Mouse (Mus musculus): ENCODE measurements at regions not wholly inside any gene's neighbourhood (a gene's known extent, or its start where the extent isn't known, plus 50 kb on each side); places are given as distances from the start of the nearest gene placed in this dataset.

- no peak for TF ChIP-seq CTCF (conservative IDR thresholded peaks at IDR 0.05 in 1 of 2, IDR thresholded peaks at IDR 0.05 in 1 of 2; ENCODE audit: low read depth in 2 of 2, low read length in 2 of 2)
- TF ChIP-seq POLR2A (IDR thresholded peaks at IDR 0.05; ENCODE audit: low read depth, low read length), result no peak
- no peak for TF ChIP-seq EP300 (IDR thresholded peaks at IDR 0.05; ENCODE audit: low read length)
- TF ChIP-seq NRF1 (IDR thresholded peaks at IDR 0.05; ENCODE audit: low read depth, low read length), result no peak
- TF ChIP-seq MAFK (IDR thresholded peaks at IDR 0.05; ENCODE audit: insufficient replicate concordance, low read length), result no peak
- no peak for TF ChIP-seq RCOR1 (conservative IDR thresholded peaks at IDR 0.05; ENCODE audit: low read depth, low read length)
- TF ChIP-seq MAX (IDR thresholded peaks at IDR 0.05; ENCODE audit: low read length), result no peak
- no peak for TF ChIP-seq UBTF (IDR thresholded peaks at IDR 0.05; ENCODE audit: low read depth, low read length)
- no peak for TF ChIP-seq ZMIZ1 (IDR thresholded peaks at IDR 0.05; ENCODE audit: low read depth, low read length)
- TF ChIP-seq JUND (conservative IDR thresholded peaks at IDR 0.05; ENCODE audit: low read depth, low read length), result no peak
- no peak for TF ChIP-seq SIN3A (IDR thresholded peaks at IDR 0.05; ENCODE audit: low read length)
- TF ChIP-seq RAD21 (IDR thresholded peaks at IDR 0.05; ENCODE audit: low read depth, low read length), result no peak
- no peak for TF ChIP-seq KAT2A (IDR thresholded peaks at IDR 0.05; ENCODE audit: insufficient replicate concordance, low read length)
- no peak for TF ChIP-seq IRF4 (IDR thresholded peaks at IDR 0.05; ENCODE audit: low read depth, low read length)
Measured at GRCm38 (mm10) chr7:58443297-58443696, 212.7 kb upstream of the Atp10a start.

All from CH12.LX (cell line).